Mouse (Mus musculus): ENCODE data around the gene Cd55. TPM values are rescaled to one million over a fixed set of nuclear protein-coding genes. Genes with fewer than 3 reads are reported as not detected.

The Cd55 gene
- 15.9 and 20.3 TPM in 2 replicates for polyA plus RNA-seq (2011; ENCODE audit: insufficient read depth, insufficient read length, low replicate concordance, missing spikeins)

GRCm38 (mm10) chr1:130462084-130462861 is at the start of gene Cd55:
TSS of gene Cd55 (minus strand) at chr1:130462744.
- TF ChIP-seq POLR2A (IDR thresholded peaks at IDR 0.05; ENCODE audit: borderline replicate concordance, control insufficient read depth, low read depth, low read length) = peak; percentile 55; the same call in 1 of the 2 replicates
- peak; percentile 84 for TF ChIP-seq CTCF (IDR thresholded peaks at IDR 0.05; ENCODE audit: control insufficient read depth, insufficient read depth, low read length)
- Histone ChIP-seq H3K4me1 (ENCODE audit: control insufficient read depth, insufficient read depth, low read length) (no peaks in the 10 kb centered on the region; the same call in 1 of the 2 replicates), H3K27ac (ENCODE audit: control insufficient read depth, insufficient read depth, low read depth, low read length, poor library complexity) (peak within 1 kb of the TSS; percentile 96), H3K4me3 (replicated peaks; ENCODE audit: control insufficient read depth, low read depth, low read length) (peak within 1 kb of the TSS; percentile 88)
- WGBS = under 1% methylated on average over 44 of the region's 45 CpGs

- Histone ChIP-seq H3K4me3 (replicated peaks; ENCODE audit: control insufficient read depth, low read depth, low read length) (no peak overlapping the region), H3K27ac (ENCODE audit: control insufficient read depth, insufficient read depth, low read depth, low read length, poor library complexity) (no peak overlapping the region), H3K4me1 (ENCODE audit: control insufficient read depth, insufficient read depth, low read length) (peaks cover 1% of the 10 kb centered on the region; the same call in 1 of the 2 replicates)
- WGBS = 72% methylated on average over 3 of the region's 3 CpGs
- no peak for TF ChIP-seq CTCF (IDR thresholded peaks at IDR 0.05; ENCODE audit: control insufficient read depth, insufficient read depth, low read length)
- no peak for TF ChIP-seq POLR2A (IDR thresholded peaks at IDR 0.05; ENCODE audit: borderline replicate concordance, control insufficient read depth, low read depth, low read length)
These were observed 49.4 kb upstream of the Cd55 start for GRCm38 (mm10) chr1:130511823-130512370.

- Histone ChIP-seq H3K27ac (ENCODE audit: control insufficient read depth, insufficient read depth, low read depth, low read length, poor library complexity) (no peak overlapping the region), H3K4me1 (ENCODE audit: control insufficient read depth, insufficient read depth, low read length) (peaks cover 1% of the 10 kb centered on the region; the same call in 1 of the 2 replicates), H3K4me3 (replicated peaks; ENCODE audit: control insufficient read depth, low read depth, low read length) (no peak overlapping the region)
- 58% methylated on average over 2 of the region's 2 CpGs for WGBS
- TF ChIP-seq POLR2A (IDR thresholded peaks at IDR 0.05; ENCODE audit: borderline replicate concordance, control insufficient read depth, low read depth, low read length) = no peak
- TF ChIP-seq CTCF (IDR thresholded peaks at IDR 0.05; ENCODE audit: control insufficient read depth, insufficient read depth, low read length) = no peak
These were observed 46.4 kb upstream of the Cd55 start for GRCm38 (mm10) chr1:130508957-130509350.

DNA sequence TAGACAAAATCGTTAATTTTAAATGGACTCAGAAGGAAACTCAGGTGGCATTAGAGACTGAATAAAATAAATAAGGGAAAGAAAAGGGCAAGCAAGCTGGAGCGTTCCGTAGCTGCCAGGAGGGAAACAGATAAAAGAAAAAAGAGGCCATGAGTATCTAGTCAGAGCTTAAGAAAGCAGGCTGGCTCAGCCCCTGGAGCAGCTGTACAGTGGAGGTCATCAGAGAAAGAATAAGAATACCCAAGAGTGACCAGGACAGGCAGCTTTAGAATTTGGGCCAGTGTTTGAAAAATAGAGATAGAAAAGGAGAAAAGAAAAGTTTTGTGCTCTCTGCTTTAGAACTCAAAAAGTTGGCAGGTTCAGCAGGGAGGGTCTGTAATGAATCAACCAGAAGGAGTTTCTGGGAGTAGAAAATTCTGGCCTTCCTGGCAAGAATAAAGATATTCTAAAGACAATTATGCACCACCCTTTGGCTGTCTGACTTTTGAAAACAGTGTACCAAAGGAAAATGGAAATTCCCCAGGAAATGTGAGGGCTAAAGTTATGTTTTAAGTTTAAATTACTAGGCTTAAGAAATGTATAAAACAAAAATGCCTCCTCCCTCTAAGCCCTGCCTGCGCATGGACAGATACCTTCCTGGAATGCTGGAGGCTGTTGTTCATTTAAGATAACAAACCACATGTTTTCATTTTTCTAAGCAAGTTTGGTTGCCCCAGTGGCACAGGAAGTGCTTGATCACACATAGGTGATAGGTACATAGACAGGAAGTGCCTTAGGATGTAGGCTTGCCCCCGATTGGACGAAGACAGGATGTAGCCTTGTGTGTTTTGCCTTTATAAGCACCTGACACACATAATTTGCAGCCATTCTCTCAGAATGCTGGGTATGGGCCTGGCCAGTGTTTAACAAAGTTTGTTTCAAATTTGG is 45.7 kb upstream of the Cd55 start:
- WGBS = 56% methylated on average over 6 of the region's 6 CpGs
- TF ChIP-seq POLR2A (IDR thresholded peaks at IDR 0.05; ENCODE audit: borderline replicate concordance, control insufficient read depth, low read depth, low read length) (no peak), CTCF (IDR thresholded peaks at IDR 0.05; ENCODE audit: control insufficient read depth, insufficient read depth, low read length) (no peak)
- H3K4me3 ChIP-seq (replicated peaks; ENCODE audit: control insufficient read depth, low read depth, low read length) = no peak overlapping the region
- peaks cover 1% of the 10 kb centered on the region; the same call in 1 of the 2 replicates for H3K4me1 ChIP-seq (ENCODE audit: control insufficient read depth, insufficient read depth, low read length)
- H3K27ac ChIP-seq (ENCODE audit: control insufficient read depth, insufficient read depth, low read depth, low read length, poor library complexity) = no peak overlapping the region

DNA sequence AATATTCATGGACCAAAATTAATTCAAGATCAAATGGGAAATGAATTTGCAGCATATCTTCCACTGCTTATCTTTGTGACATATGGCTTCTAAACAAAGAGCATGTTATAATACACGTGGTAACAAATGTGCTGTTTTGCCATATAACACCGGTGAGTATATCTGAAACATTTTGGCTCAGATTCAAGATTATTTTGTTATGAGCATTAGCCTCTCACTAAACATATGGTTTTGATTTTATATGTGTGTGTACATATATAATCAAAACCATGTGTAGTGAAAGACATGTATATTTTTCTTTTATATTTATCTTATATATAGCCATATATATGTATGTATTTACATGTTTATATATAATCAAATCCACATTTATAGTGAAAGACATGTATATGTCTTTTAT is 44.9 kb upstream of the Cd55 start:
- Histone ChIP-seq H3K4me3 (replicated peaks; ENCODE audit: control insufficient read depth, low read depth, low read length) (no peak overlapping the region), H3K4me1 (ENCODE audit: control insufficient read depth, insufficient read depth, low read length) (peaks cover 1% of the 10 kb centered on the region; the same call in 1 of the 2 replicates), H3K27ac (ENCODE audit: control insufficient read depth, insufficient read depth, low read depth, low read length, poor library complexity) (no peak overlapping the region)
- 72% methylated on average over 2 of the region's 2 CpGs for WGBS
- TF ChIP-seq CTCF (IDR thresholded peaks at IDR 0.05; ENCODE audit: control insufficient read depth, insufficient read depth, low read length) (no peak), POLR2A (IDR thresholded peaks at IDR 0.05; ENCODE audit: borderline replicate concordance, control insufficient read depth, low read depth, low read length) (no peak)

DNA sequence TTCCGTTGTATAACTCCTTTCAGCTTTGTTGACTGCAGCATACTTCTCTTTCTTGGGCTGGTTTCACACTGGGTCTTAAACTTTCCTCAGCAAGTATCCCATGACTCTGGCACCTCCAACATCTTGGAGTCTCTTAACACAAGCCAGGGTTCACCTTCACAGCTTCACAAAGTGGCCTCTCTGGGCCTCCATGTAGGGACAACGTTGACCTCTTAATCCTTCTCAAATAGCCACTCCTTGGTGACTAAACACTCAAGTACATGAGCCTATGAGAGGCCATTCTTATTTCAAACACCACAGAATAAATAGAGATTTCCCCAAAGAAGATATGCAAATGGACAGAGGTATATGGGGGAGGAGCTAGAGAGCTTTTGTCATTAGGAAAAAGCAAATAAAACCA is 37.4 kb upstream of the Cd55 start:
- TF ChIP-seq POLR2A (IDR thresholded peaks at IDR 0.05; ENCODE audit: borderline replicate concordance, control insufficient read depth, low read depth, low read length) (no peak), CTCF (IDR thresholded peaks at IDR 0.05; ENCODE audit: control insufficient read depth, insufficient read depth, low read length) (no peak)
- Histone ChIP-seq H3K4me1 (ENCODE audit: control insufficient read depth, insufficient read depth, low read length) (no peaks in the 10 kb centered on the region), H3K27ac (ENCODE audit: control insufficient read depth, insufficient read depth, low read depth, low read length, poor library complexity) (no peak overlapping the region), H3K4me3 (replicated peaks; ENCODE audit: control insufficient read depth, low read depth, low read length) (no peak overlapping the region)
- whole genome bisulfite sequencing = 83% methylated on average over 2 of the region's 2 CpGs

DNA sequence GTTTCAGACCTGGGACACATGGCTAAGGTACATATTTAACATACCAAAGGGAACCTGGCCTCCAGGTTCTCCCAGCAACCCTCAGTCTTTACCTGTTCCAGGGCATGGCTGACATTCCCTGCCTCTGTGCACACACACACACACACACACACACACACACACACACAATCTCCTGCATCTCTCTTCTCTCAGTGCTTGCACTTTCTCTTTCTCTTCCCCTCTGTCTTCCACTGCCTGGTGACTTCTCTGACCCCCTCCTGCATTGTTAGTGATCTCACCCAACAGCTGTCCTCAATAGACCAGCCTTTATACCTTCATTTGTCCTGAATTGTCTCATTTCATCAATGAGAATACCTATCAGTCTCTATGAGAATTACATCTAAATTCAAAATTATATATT is 35.8 kb upstream of the Cd55 start:
- no peak for TF ChIP-seq POLR2A (IDR thresholded peaks at IDR 0.05; ENCODE audit: borderline replicate concordance, control insufficient read depth, low read depth, low read length)
- no peak for TF ChIP-seq CTCF (IDR thresholded peaks at IDR 0.05; ENCODE audit: control insufficient read depth, insufficient read depth, low read length)
- no peaks in the 10 kb centered on the region for H3K4me1 ChIP-seq (ENCODE audit: control insufficient read depth, insufficient read depth, low read length)
- H3K27ac ChIP-seq (ENCODE audit: control insufficient read depth, insufficient read depth, low read depth, low read length, poor library complexity) = no peak overlapping the region
- H3K4me3 ChIP-seq (replicated peaks; ENCODE audit: control insufficient read depth, low read depth, low read length) = no peak overlapping the region

Data from bone marrow, adult 2 months (tissue).